Mouse (Mus musculus) intestine, postnatal 0 days (tissue): ENCODE results near the gene Gm732. TPM values are rescaled to one million over a fixed set of nuclear protein-coding genes. Genes with fewer than 3 reads are reported as not detected.

ENCODE experiments used
- ATAC-seq: fragments of 200-750 bp; cut with Nextera tagmentation; 2 replicates; pipeline ENCODE4 v1.8.0; 2017; ENCODE audit warnings: mild to moderate bottlenecking, moderate TSS enrichment, moderate library complexity
- H3K27ac ChIP-seq: fragments of 300-500 bp; sonication (generic); 2 replicates; pipeline ENCODE4 v1.5.1; 2014; ENCODE audit warnings: mild to moderate bottlenecking, low read depth, low read length, moderate library complexity
- H3K27me3 ChIP-seq: fragments of 300-500 bp; sonication (generic); replicated peaks from 2 replicates; pipeline ENCODE4 v1.6.1; 2014; ENCODE audit warnings: low read length, mixed read lengths; ENCODE audit not compliant: control insufficient read depth, insufficient read depth
- H3K36me3 ChIP-seq: fragments of 300-500 bp; sonication (generic); 2 replicates; pipeline ENCODE4 v1.6.1; 2014; ENCODE audit warnings: mild to moderate bottlenecking, moderate library complexity; ENCODE audit not compliant: control insufficient read depth, insufficient read depth
- H3K4me1 ChIP-seq: fragments of 300-500 bp; sonication (generic); replicated peaks from 2 replicates; pipeline ENCODE4 v1.6.1; 2014; ENCODE audit warnings: antibody characterized with exemption, low read length, mixed read lengths; ENCODE audit not compliant: control insufficient read depth, insufficient read depth
- H3K4me2 ChIP-seq: fragments of 300-500 bp; sonication (generic); replicated peaks from 2 replicates; pipeline ENCODE4 v1.6.1; 2014; ENCODE audit warnings: low read depth, mild to moderate bottlenecking, moderate library complexity
- H3K4me3 ChIP-seq: fragments of 300-500 bp; sonication (generic); 2 replicates; pipeline ENCODE4 v1.5.1; 2014; ENCODE audit warnings: low read depth, low read length
- H3K9ac ChIP-seq: fragments of 300-500 bp; sonication (generic); 2 replicates; pipeline ENCODE4 v1.6.1; 2014; ENCODE audit warnings: mild to moderate bottlenecking, low read depth, low read length
- H3K9me3 ChIP-seq: fragments of 300-500 bp; sonication (generic); 2 replicates; pipeline ENCODE4 v1.6.1; 2016; ENCODE audit warnings: mixed run types; ENCODE audit not compliant: control insufficient read depth
- CTCF ChIP-seq: sonication (generic); IDR thresholded peaks from 2 replicates; pipeline ENCODE4 v1.5.1; 2016; ENCODE audit warnings: low read depth, mild to moderate bottlenecking, control low read depth, antibody characterized with exemption, moderate library complexity
- whole genome bisulfite sequencing: fragments of 180-500 bp; shearing (Covaris S2); extraction: QIAGEN DNeasy Blood & Tissue Kit; methylation state at CpG from one replicate; pipeline ENCODE4 v1.1.7; 2014; 5-methylcytosine and 5-hydroxymethylcytosine counted together
- polyA plus RNA-seq: library from polyadenylated mRNA; unstranded; fragments of >200 nt; fragmentation: Nextera tagmentation; extraction: Ambion mirVana; gene quantifications from 2 replicates; pipeline ENCODE4 v1.2.1, GENCODE M21; 2015

The Gm732 gene
- not detected in 2 replicates for polyA plus RNA-seq

GRCm38 (mm10) chrX:107948365-107948764 lies at the start of gene Gm732:
Gene Gm732, minus strand, starts transcription at chrX:107948465.
- no peaks in the 10 kb centered on the region for H3K36me3 ChIP-seq
- H3K27ac ChIP-seq = no peak within 1 kb of the TSS
- H3K4me3 ChIP-seq = no peak within 1 kb of the TSS
- WGBS = 67% methylated on average over 1 of the region's 1 CpGs
- H3K4me2 ChIP-seq = no peak within 1 kb of the TSS
- no peak for TF ChIP-seq CTCF
- no peak for ATAC-seq
- no peaks in the 10 kb centered on the region for H3K27me3 ChIP-seq
- H3K4me1 ChIP-seq = no peaks in the 10 kb centered on the region
- no peak within 1 kb of the TSS for H3K9ac ChIP-seq
- no peaks in the 10 kb centered on the region for H3K9me3 ChIP-seq

Other genes starting within 250 kb of the Gm732 start
- gene Tent5d, start 155.9 kb downstream of the Gm732 start, polyA plus RNA-seq = not detected in 2 replicates
- 12.2 and 13.6 TPM in 2 replicates for gene 2610002M06Rik, start 132.1 kb downstream of the Gm732 start, polyA plus RNA-seq